Mouse (Mus musculus): ENCODE measurements at regions not wholly inside any gene's neighbourhood (a gene's known extent, or its start where the extent isn't known, plus 50 kb on each side); places are given as distances from the start of the nearest gene placed in this dataset.
A peak's percentile ranks its signal among the peaks of the same experiment; 100 is the strongest.

DNA sequence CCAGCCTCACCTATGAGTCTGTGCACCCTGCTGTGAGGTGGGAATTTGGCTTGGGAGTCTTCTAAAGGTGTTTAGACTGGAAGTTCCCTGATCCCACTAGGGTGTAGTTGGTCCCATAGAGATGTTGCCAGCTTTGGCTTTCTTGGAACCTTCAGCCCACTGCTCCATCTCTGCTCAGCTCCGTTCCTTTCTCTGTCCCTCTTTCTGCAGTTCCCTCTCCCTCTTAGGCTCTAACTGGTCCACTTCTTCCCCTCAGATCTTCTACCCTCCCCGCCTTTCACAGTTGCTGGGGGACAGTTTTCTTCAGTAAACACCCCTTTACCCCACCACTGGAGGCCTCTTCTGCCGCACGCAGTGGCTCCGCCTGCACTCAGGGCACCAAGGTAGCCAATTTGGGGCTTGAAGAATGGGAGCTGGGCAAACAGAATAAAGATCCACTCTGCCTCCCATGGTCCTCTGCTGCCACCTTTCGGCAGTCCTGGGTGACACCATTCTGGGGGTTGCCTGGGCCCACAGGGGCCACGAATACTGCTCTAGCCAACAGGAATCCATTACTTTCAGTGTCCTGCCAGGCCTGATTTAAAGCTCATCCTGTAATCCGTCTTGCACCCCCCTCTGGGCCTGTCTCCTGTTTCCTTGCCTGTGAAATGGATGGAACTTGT is 162.9 kb upstream of the Tmem28 start:
- Histone ChIP-seq H3K4me3 (ENCODE audit: low read depth, low read length) (no peak overlapping the region), H3K27me3 (replicated peaks; ENCODE audit: control insufficient read depth, insufficient read depth, low read length) (peaks cover 8% of the 10 kb centered on the region)

GRCm38 (mm10) chrX:99656988-99657387 is 163.8 kb upstream of the Tmem28 start:
- Histone ChIP-seq H3K27me3 (replicated peaks; ENCODE audit: control insufficient read depth, insufficient read depth, low read length) (peaks cover 8% of the 10 kb centered on the region), H3K9ac (ENCODE audit: low read length) (no peak overlapping the region), H3K4me2 (ENCODE audit: low read length) (no peak overlapping the region), H3K36me3 (ENCODE audit: control insufficient read depth, insufficient read depth, low read length) (no peaks in the 10 kb centered on the region), H3K9me3 (ENCODE audit: control insufficient read depth, low read length) (no peaks in the 10 kb centered on the region), H3K27ac (ENCODE audit: low read depth) (no peak overlapping the region), H3K4me1 (replicated peaks; ENCODE audit: control insufficient read depth, insufficient read depth, low read length) (no peaks in the 10 kb centered on the region), H3K4me3 (ENCODE audit: low read depth, low read length) (no peak overlapping the region)
- ATAC-seq (replicated peaks; ENCODE audit: low FRiP score, low TSS enrichment, low read depth): no peak
- 89% methylated on average over 6 of the region's 6 CpGs for WGBS
- DNase-seq (ENCODE audit: low spot score): no peak

More for the DNA sequence above, 162.9 kb upstream of the Tmem28 start:
- H3K9ac ChIP-seq (ENCODE audit: low read length): no peak overlapping the region
- H3K9me3 ChIP-seq (ENCODE audit: control insufficient read depth, low read length): no peaks in the 10 kb centered on the region
- H3K27ac ChIP-seq (ENCODE audit: low read depth): no peak overlapping the region
- H3K36me3 ChIP-seq (ENCODE audit: control insufficient read depth, insufficient read depth, low read length): no peaks in the 10 kb centered on the region
- H3K4me1 ChIP-seq (replicated peaks; ENCODE audit: control insufficient read depth, insufficient read depth, low read length): no peaks in the 10 kb centered on the region
- DNase-seq (ENCODE audit: low spot score) (peak; percentile 85), ATAC-seq (replicated peaks; ENCODE audit: low FRiP score, low TSS enrichment, low read depth) (no peak; the same call in 1 of the 2 replicates)
- no peak overlapping the region for H3K4me2 ChIP-seq (ENCODE audit: low read length)
- 22% methylated on average over 8 of the region's 8 CpGs for WGBS

- Histone ChIP-seq H3K36me3 (ENCODE audit: control insufficient read depth, insufficient read depth, low read length) (no peaks in the 10 kb centered on the region), H3K27me3 (replicated peaks; ENCODE audit: control insufficient read depth, insufficient read depth, low read length) (peaks cover 9% of the 10 kb centered on the region; the same call in 1 of the 2 replicates), H3K4me2 (ENCODE audit: low read length) (no peak overlapping the region), H3K4me3 (ENCODE audit: low read depth, low read length) (no peak overlapping the region), H3K9ac (ENCODE audit: low read length) (no peak overlapping the region), H3K9me3 (ENCODE audit: control insufficient read depth, low read length) (no peaks in the 10 kb centered on the region), H3K4me1 (replicated peaks; ENCODE audit: control insufficient read depth, insufficient read depth, low read length) (no peaks in the 10 kb centered on the region), H3K27ac (ENCODE audit: low read depth) (no peak overlapping the region)
- 84% methylated on average over 2 of the region's 2 CpGs for WGBS
- DNase-seq (ENCODE audit: low spot score) (no peak), ATAC-seq (replicated peaks; ENCODE audit: low FRiP score, low TSS enrichment, low read depth) (no peak)
Measured at GRCm38 (mm10) chrX:99632211-99632775, 161.2 kb upstream of the Pja1 start.

- Histone ChIP-seq H3K4me3 (ENCODE audit: low read depth, low read length) (no peak overlapping the region), H3K9me3 (ENCODE audit: control insufficient read depth, low read length) (no peaks in the 10 kb centered on the region), H3K36me3 (ENCODE audit: control insufficient read depth, insufficient read depth, low read length) (no peaks in the 10 kb centered on the region), H3K27me3 (replicated peaks; ENCODE audit: control insufficient read depth, insufficient read depth, low read length) (peaks cover 7% of the 10 kb centered on the region), H3K4me1 (replicated peaks; ENCODE audit: control insufficient read depth, insufficient read depth, low read length) (no peaks in the 10 kb centered on the region), H3K9ac (ENCODE audit: low read length) (no peak overlapping the region), H3K4me2 (ENCODE audit: low read length) (no peak overlapping the region), H3K27ac (ENCODE audit: low read depth) (no peak overlapping the region)
- WGBS: 65% methylated on average over 5 of the region's 5 CpGs
- DNase-seq (ENCODE audit: low spot score) (no peak), ATAC-seq (replicated peaks; ENCODE audit: low FRiP score, low TSS enrichment, low read depth) (no peak)
Measured at GRCm38 (mm10) chrX:99624515-99625179, 153.6 kb upstream of the Pja1 start.

DNA sequence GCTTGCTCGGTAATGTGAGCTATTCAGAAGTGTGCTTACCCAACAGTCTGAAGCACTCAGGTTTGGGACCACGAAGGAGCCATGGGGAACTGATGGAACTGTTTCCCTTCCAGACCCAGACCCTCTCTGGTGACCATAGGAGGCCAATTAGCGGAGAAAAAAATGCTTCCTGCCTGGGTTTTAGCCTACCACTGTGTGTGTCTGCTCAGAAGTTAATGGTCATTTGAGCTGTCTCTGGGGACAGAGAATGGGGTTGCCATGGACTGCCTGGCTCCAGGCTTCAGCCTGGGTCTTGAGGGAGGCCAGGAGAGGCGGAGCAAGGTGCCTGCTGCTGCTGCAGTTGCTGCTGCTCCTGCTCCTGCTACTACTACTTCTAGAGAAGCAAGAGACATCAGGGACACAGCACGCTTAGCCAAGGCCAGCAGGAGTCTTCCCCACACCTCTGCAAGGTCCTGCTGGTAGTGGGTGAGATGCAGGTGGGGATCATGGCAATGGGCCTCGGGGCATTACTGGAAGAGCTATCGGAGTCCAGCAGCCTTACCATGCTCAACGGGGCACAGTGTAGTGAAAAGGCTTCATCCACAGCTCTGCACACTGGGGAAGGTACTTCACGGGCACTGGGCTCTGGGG is 141.2 kb upstream of the Pja1 start:
- ATAC-seq (replicated peaks; ENCODE audit: low FRiP score, low TSS enrichment, low read depth) (no peak), DNase-seq (ENCODE audit: low spot score) (no peak)
- Histone ChIP-seq H3K4me1 (replicated peaks; ENCODE audit: control insufficient read depth, insufficient read depth, low read length) (no peaks in the 10 kb centered on the region), H3K36me3 (ENCODE audit: control insufficient read depth, insufficient read depth, low read length) (no peaks in the 10 kb centered on the region), H3K27ac (ENCODE audit: low read depth) (no peak overlapping the region), H3K27me3 (replicated peaks; ENCODE audit: control insufficient read depth, insufficient read depth, low read length) (0 out of 2 replicates have a peak, but pooled peaks cover 7% of the 10 kb centered on the region), H3K4me3 (ENCODE audit: low read depth, low read length) (no peak overlapping the region), H3K4me2 (ENCODE audit: low read length) (no peak overlapping the region), H3K9me3 (ENCODE audit: control insufficient read depth, low read length) (no peaks in the 10 kb centered on the region), H3K9ac (ENCODE audit: low read length) (no peak overlapping the region)
- 69% methylated on average over 9 of the region's 9 CpGs for WGBS

DNA sequence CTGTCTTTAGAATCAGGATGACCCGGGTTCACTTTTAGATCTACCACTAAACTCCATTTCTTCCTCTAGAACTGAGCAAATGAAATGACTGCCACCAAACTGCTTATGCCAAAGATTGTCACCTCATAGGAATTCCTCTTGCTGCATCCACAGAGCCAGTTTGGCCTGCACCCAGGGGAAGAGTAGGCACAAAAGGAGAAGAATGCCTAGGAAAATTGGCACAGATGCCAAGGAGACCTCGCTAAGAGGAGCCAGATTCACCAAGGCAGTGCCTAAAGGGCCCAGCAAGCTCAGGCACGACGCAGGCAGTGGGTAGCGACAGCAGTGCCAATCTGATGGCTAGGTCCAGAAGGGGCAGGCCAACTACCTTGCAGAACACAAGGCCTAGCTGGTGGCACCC is 139.0 kb upstream of the Pja1 start:
- Histone ChIP-seq H3K9me3 (ENCODE audit: control insufficient read depth, low read length) (no peaks in the 10 kb centered on the region), H3K27ac (ENCODE audit: low read depth) (no peak overlapping the region), H3K4me3 (ENCODE audit: low read depth, low read length) (no peak overlapping the region), H3K27me3 (replicated peaks; ENCODE audit: control insufficient read depth, insufficient read depth, low read length) (0 out of 2 replicates have a peak, but pooled peaks cover 9% of the 10 kb centered on the region), H3K4me2 (ENCODE audit: low read length) (no peak overlapping the region), H3K9ac (ENCODE audit: low read length) (no peak overlapping the region), H3K4me1 (replicated peaks; ENCODE audit: control insufficient read depth, insufficient read depth, low read length) (no peaks in the 10 kb centered on the region; the same call in 1 of the 2 replicates), H3K36me3 (ENCODE audit: control insufficient read depth, insufficient read depth, low read length) (no peaks in the 10 kb centered on the region)
- no peak for DNase-seq (ENCODE audit: low spot score)
- ATAC-seq (replicated peaks; ENCODE audit: low FRiP score, low TSS enrichment, low read depth): no peak
- WGBS: 89% methylated on average over 5 of the region's 5 CpGs

- ATAC-seq (replicated peaks; ENCODE audit: low FRiP score, low TSS enrichment, low read depth) (no peak), DNase-seq (ENCODE audit: low spot score) (no peak)
- H3K27me3 ChIP-seq (replicated peaks; ENCODE audit: control insufficient read depth, insufficient read depth, low read length): 0 out of 2 replicates have a peak, but pooled peaks cover 9% of the 10 kb centered on the region
- H3K4me2 ChIP-seq (ENCODE audit: low read length): no peak overlapping the region
- H3K9me3 ChIP-seq (ENCODE audit: control insufficient read depth, low read length): no peaks in the 10 kb centered on the region
- 91% methylated on average over 2 of the region's 2 CpGs for WGBS
- H3K36me3 ChIP-seq (ENCODE audit: control insufficient read depth, insufficient read depth, low read length): no peaks in the 10 kb centered on the region
- H3K9ac ChIP-seq (ENCODE audit: low read length): no peak overlapping the region
- no peak overlapping the region for H3K27ac ChIP-seq (ENCODE audit: low read depth)
- no peak overlapping the region for H3K4me3 ChIP-seq (ENCODE audit: low read depth, low read length)
- H3K4me1 ChIP-seq (replicated peaks; ENCODE audit: control insufficient read depth, insufficient read depth, low read length): no peaks in the 10 kb centered on the region; the same call in 1 of the 2 replicates
Measured at GRCm38 (mm10) chrX:99609591-99609990, 138.5 kb upstream of the Pja1 start.

DNA sequence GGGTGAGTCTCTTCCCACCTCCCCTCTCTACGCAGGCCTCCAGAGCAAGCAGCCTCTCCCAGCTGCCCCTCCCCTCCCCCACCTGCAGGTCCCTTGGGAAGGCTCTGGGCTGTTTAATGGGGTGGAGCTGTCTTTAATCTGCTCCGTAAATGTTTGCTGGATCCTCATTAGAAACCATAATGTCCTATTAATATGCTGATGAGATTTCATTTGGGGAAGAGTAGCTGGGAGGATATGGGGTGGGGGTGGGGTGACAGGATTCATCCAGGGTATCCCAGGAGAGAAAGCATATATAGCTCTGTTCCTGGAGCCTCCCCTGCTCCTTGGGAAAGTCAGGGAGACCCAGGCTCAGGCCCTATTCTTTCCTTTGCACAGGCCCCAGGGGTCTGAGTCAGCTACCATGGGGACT is 137.2 kb upstream of the Pja1 start:
- H3K4me2 ChIP-seq (ENCODE audit: low read length): no peak overlapping the region
- ATAC-seq (replicated peaks; ENCODE audit: low FRiP score, low TSS enrichment, low read depth): no peak
- H3K27me3 ChIP-seq (replicated peaks; ENCODE audit: control insufficient read depth, insufficient read depth, low read length): 0 out of 2 replicates have a peak, but pooled peaks cover 12% of the 10 kb centered on the region
- no peak for DNase-seq (ENCODE audit: low spot score)
- 38% methylated on average over 2 of the region's 2 CpGs for WGBS
- no peaks in the 10 kb centered on the region for H3K9me3 ChIP-seq (ENCODE audit: control insufficient read depth, low read length)
- H3K36me3 ChIP-seq (ENCODE audit: control insufficient read depth, insufficient read depth, low read length): no peaks in the 10 kb centered on the region
- H3K27ac ChIP-seq (ENCODE audit: low read depth): no peak overlapping the region
- no peak overlapping the region for H3K9ac ChIP-seq (ENCODE audit: low read length)
- H3K4me3 ChIP-seq (ENCODE audit: low read depth, low read length): no peak overlapping the region
- H3K4me1 ChIP-seq (replicated peaks; ENCODE audit: control insufficient read depth, insufficient read depth, low read length): no peaks in the 10 kb centered on the region; the same call in 1 of the 2 replicates

All from intestine, embryonic 14.5 days (tissue).